Mouse (Mus musculus) CH12.LX (cell line): ENCODE results near the gene Txnip. TPM values are rescaled to one million over a fixed set of nuclear protein-coding genes. Genes with fewer than 3 reads are reported as not detected.
A peak's percentile ranks its signal among the peaks of the same experiment; 100 is the strongest.

Experiments used
- DNase-seq: peaks from one replicate; pipeline ENCODE4 v3.0.0-alpha.2; 2013; ENCODE audit errors: extremely low read depth
- H3K27ac ChIP-seq: 2 replicates; pipeline ENCODE4 v1.5.1; 2012; ENCODE audit warnings: low read depth, mild to moderate bottlenecking, control low read depth, moderate library complexity; ENCODE audit not compliant: insufficient read depth
- H3K27me3 ChIP-seq: replicated peaks from 2 replicates; pipeline ENCODE3; 2012; ENCODE audit warnings: inconsistent platforms
- H3K36me3 ChIP-seq, 2 experiments: replicated peaks in 1 of 2; 2 replicates each; pipeline versions ENCODE3 to v1.6.1; 2012; ENCODE audit warnings: inconsistent platforms in 1 of 2, low read length in 1 of 2, mild to moderate bottlenecking in 1 of 2, mixed read lengths in 1 of 2, moderate library complexity in 1 of 2; ENCODE audit not compliant: control insufficient read depth in 1 of 2, insufficient read depth in 1 of 2
- H3K4me1 ChIP-seq, 2 experiments: 2 replicates each; pipeline ENCODE4 v1.6.1; 2012; ENCODE audit warnings: inconsistent platforms in 1 of 2, moderate library complexity in 1 of 2; ENCODE audit not compliant: insufficient read depth in 2 of 2, control insufficient read depth in 1 of 2
- H3K4me2 ChIP-seq: 2 replicates; pipeline ENCODE4 v1.6.1; 2012; ENCODE audit warnings: low read depth, mild to moderate bottlenecking, control low read depth; ENCODE audit not compliant: poor library complexity, insufficient read depth, severe bottlenecking
- H3K4me3 ChIP-seq, 3 experiments: fragments of 150-350 bp in 1 of 3; sonication (generic) in 1 of 3; replicated peaks in 1 of 3; 2 replicates each; pipeline versions ENCODE3 to v1.5.1; 2011 to 2012; ENCODE audit warnings: low read depth in 2 of 3, low read length in 2 of 3, mild to moderate bottlenecking in 2 of 3, moderate library complexity in 2 of 3, control low read depth in 1 of 3, improper control_type of control experiment in 1 of 3, inconsistent platforms in 1 of 3, mixed read lengths in 1 of 3; ENCODE audit not compliant: poor library complexity in 1 of 3
- H3K79me2 ChIP-seq: replicated peaks from 2 replicates; pipeline ENCODE4 v1.6.1; 2012; ENCODE audit warnings: mild to moderate bottlenecking, moderate library complexity; ENCODE audit not compliant: control insufficient read depth, poor library complexity, insufficient read depth, severe bottlenecking; ENCODE audit errors: extremely low read depth
- H3K9ac ChIP-seq: 2 replicates; pipeline ENCODE4 v1.6.1; 2012; ENCODE audit warnings: low read depth, mild to moderate bottlenecking, control low read depth, moderate library complexity; ENCODE audit not compliant: insufficient read depth
- H3K9me3 ChIP-seq: replicated peaks from 2 replicates; pipeline ENCODE3; 2012; ENCODE audit warnings: low read length, inconsistent platforms, mixed read lengths
- CHD1 ChIP-seq: IDR thresholded peaks from 2 replicates; pipeline ENCODE4 v1.6.1; 2012; ENCODE audit warnings: low read depth, low read length, improper control_type of control experiment, inconsistent platforms
- CHD2 ChIP-seq: IDR thresholded peaks from 2 replicates; pipeline ENCODE4 v1.6.1; 2011; ENCODE audit warnings: low read length, improper control_type of control experiment
- CTCF ChIP-seq, 2 experiments: IDR thresholded peaks in 1 of 2; conservative IDR thresholded peaks in 1 of 2; 2 replicates each; pipeline ENCODE4 v1.5.1; 2011 to 2012; ENCODE audit warnings: low read depth in 2 of 2, low read length in 2 of 2, improper control_type of control experiment in 1 of 2, inconsistent platforms in 1 of 2, mild to moderate bottlenecking in 1 of 2, moderate library complexity in 1 of 2
- E2F4 ChIP-seq: IDR thresholded peaks from 2 replicates; pipeline ENCODE4 v1.6.1; 2011; ENCODE audit warnings: low read depth, low read length, improper control_type of control experiment; ENCODE audit not compliant: insufficient replicate concordance
- EP300 ChIP-seq: IDR thresholded peaks from 2 replicates; pipeline ENCODE4 v1.6.1; 2011; ENCODE audit warnings: low read length, improper control_type of control experiment
- HCFC1 ChIP-seq: IDR thresholded peaks from 2 replicates; pipeline ENCODE4 v1.6.1; 2012; ENCODE audit warnings: low read depth, mild to moderate bottlenecking, inconsistent platforms, low read length, improper control_type of control experiment
- JUND ChIP-seq: conservative IDR thresholded peaks from 2 replicates; pipeline ENCODE4 v1.6.1; 2011; ENCODE audit warnings: low read depth, low read length, improper control_type of control experiment
- KAT2A ChIP-seq: IDR thresholded peaks from 2 replicates; pipeline ENCODE4 v1.6.1; 2012; ENCODE audit warnings: low read length, improper control_type of control experiment, inconsistent platforms; ENCODE audit not compliant: insufficient replicate concordance
- MAFK ChIP-seq: IDR thresholded peaks from 2 replicates; pipeline ENCODE4 v1.6.1; 2011; ENCODE audit warnings: low read length, improper control_type of control experiment; ENCODE audit not compliant: insufficient replicate concordance
- MAX ChIP-seq: IDR thresholded peaks from 2 replicates; pipeline ENCODE4 v1.6.1; 2011; ENCODE audit warnings: low read length, improper control_type of control experiment
- MAZ ChIP-seq: IDR thresholded peaks from 2 replicates; pipeline ENCODE4 v1.6.1; 2012; ENCODE audit warnings: low read depth, mild to moderate bottlenecking, inconsistent platforms, low read length, improper control_type of control experiment, moderate library complexity
- MXI1 ChIP-seq: IDR thresholded peaks from 2 replicates; pipeline ENCODE4 v1.6.1; 2011; ENCODE audit warnings: mild to moderate bottlenecking, low read depth, low read length, improper control_type of control experiment
- MYC ChIP-seq: IDR thresholded peaks from 2 replicates; pipeline ENCODE4 v1.6.1; 2011; ENCODE audit warnings: low read depth, mild to moderate bottlenecking, improper control_type of control experiment, low read length
- POLR2AphosphoS2 ChIP-seq: IDR thresholded peaks from 2 replicates; pipeline ENCODE4 v1.6.1; 2011; ENCODE audit warnings: low read depth, low read length, improper control_type of control experiment
- RAD21 ChIP-seq: IDR thresholded peaks from 2 replicates; pipeline ENCODE4 v1.6.1; 2011; ENCODE audit warnings: low read depth, mild to moderate bottlenecking, low read length, improper control_type of control experiment, moderate library complexity
- SMC3 ChIP-seq: IDR thresholded peaks from 2 replicates; pipeline ENCODE4 v1.6.1; 2011; ENCODE audit warnings: low read depth, low read length, improper control_type of control experiment
- TBP ChIP-seq: conservative IDR thresholded peaks from 2 replicates; pipeline ENCODE4 v1.6.1; 2011; ENCODE audit warnings: low read depth, low read length, improper control_type of control experiment
- USF2 ChIP-seq: conservative IDR thresholded peaks from 2 replicates; pipeline ENCODE4 v1.6.1; 2011; ENCODE audit warnings: low read depth, low read length, improper control_type of control experiment
- ZKSCAN1 ChIP-seq: IDR thresholded peaks from 2 replicates; pipeline ENCODE4 v1.6.1; 2012; ENCODE audit warnings: low read depth, inconsistent platforms, low read length, improper control_type of control experiment, borderline replicate concordance
- ZNF384 ChIP-seq: IDR thresholded peaks from 2 replicates; pipeline ENCODE4 v1.6.1; 2012; ENCODE audit warnings: low read depth, low read length, improper control_type of control experiment, inconsistent platforms
- dilution Hi-C: fragments of 300-500 bp; cut with MboI; formaldehyde crosslinking; loops from 2 replicates; pipeline ENCODE4 v1.14.3; 2020; ENCODE audit warnings: low sequenced_read_pairs; ENCODE audit not compliant: extremely low pct_unique_long_range_greater_than_20kb, extremely low pct_ligation_motif_present
- in situ Hi-C: fragments of 300-500 bp; cut with MboI; formaldehyde crosslinking; loops from 3 replicates; pipeline ENCODE4 v1.14.3; 2019; ENCODE audit warnings: low sequenced_read_pairs, low pct_ligation_motif_present, low pct_unique_long_range_greater_than_20kb, mixed read lengths
- polyA plus RNA-seq: library from polyadenylated mRNA; unstranded; fragments of >175 nt; gene quantifications from 2 replicates; pipeline ENCODE4 v1.2.1, GENCODE M21; 2012; ENCODE audit warnings: low read depth; ENCODE audit not compliant: insufficient read length
- total RNA-seq, 2 experiments: library from RNA; depleted of rRNA; stranded (reverse); fragments of 300-350 nt in 1 of 2; fragments of >200 nt in 1 of 2; gene quantifications; 2 replicates each; pipeline ENCODE4 v1.2.3; 2012 to 2014

Txnip gene
- total and polyA plus RNA-seq, 3 experiments, result 41.8 to 220 (median 76.7) TPM

- TF ChIP-seq USF2 (no peak), JUND (no peak), MAX (no peak), HCFC1 (no peak), POLR2AphosphoS2 (no peak), EP300 (no peak), CHD1 (no peak), MYC (no peak), MXI1 (no peak), CHD2 (no peak), CTCF (conservative IDR thresholded peaks at IDR 0.05 in 1 of 2, IDR thresholded peaks at IDR 0.05 in 1 of 2; ENCODE audit: low read depth in 2 of 2, low read length in 2 of 2) (no peak), E2F4 (no peak), MAFK (no peak), KAT2A (no peak), TBP (no peak)
- dilution Hi-C loops (no loop called here), in situ Hi-C loops (no loop called here)
- H3K4me2 ChIP-seq, result no peak overlapping the region
- peaks cover 5% of the 10 kb centered on the region for H3K9me3 ChIP-seq
- H3K79me2 ChIP-seq, result no peaks in the 10 kb centered on the region
- no peak overlapping the region for H3K9ac ChIP-seq
- peaks cover 0 to 2% of the 10 kb centered on the region in 2 experiments; a peak in 1 of 4 replicates for H3K4me1 ChIP-seq
- no peak overlapping the region for H3K4me3 ChIP-seq
- no peak overlapping the region for H3K27ac ChIP-seq
- DNase-seq, result no peak
- H3K27me3 ChIP-seq, result peaks cover 10% of the 10 kb centered on the region
- H3K36me3 ChIP-seq, result no peaks in the 10 kb centered on the region
Measured at GRCm38 (mm10) chr3:96520171-96520570, 37.6 kb upstream of the Txnip start.

GRCm38 (mm10) chr3:96522149-96522548 lies 35.6 kb upstream of the Txnip start:
- Histone ChIP-seq H3K9me3 (peaks cover 9% of the 10 kb centered on the region), H3K36me3 (no peaks in the 10 kb centered on the region), H3K27ac (no peak overlapping the region)
- TF ChIP-seq ZNF384 (peak; percentile 54), RAD21 (peak; percentile 46), CTCF (conservative IDR thresholded peaks at IDR 0.05 in 1 of 2, IDR thresholded peaks at IDR 0.05 in 1 of 2; ENCODE audit: low read depth in 2 of 2, low read length in 2 of 2) (peak; percentile 46 to 75; a peak in 3 of 4 replicates), SMC3 (peak; percentile 77), HCFC1 (no peak), CHD1 (no peak), ZKSCAN1 (no peak), MAZ (no peak)
- TF ChIP-seq, all 38 proteins: peak for 4
- dilution Hi-C loops (no loop called here), in situ Hi-C loops (no loop called here)
- H3K27me3 ChIP-seq, result peaks cover 21% of the 10 kb centered on the region
- H3K4me1 ChIP-seq, result no peaks in the 10 kb centered on the region
- peak; percentile 35 for DNase-seq
- peak overlapping the region; percentile 57; the same call in 1 of the 2 replicates for H3K4me2 ChIP-seq
- no peak overlapping the region for H3K4me3 ChIP-seq
- no peak overlapping the region for H3K9ac ChIP-seq
- no peaks in the 10 kb centered on the region for H3K79me2 ChIP-seq
